Mouse (Mus musculus) neural tube, embryonic 12.5 days (tissue): ENCODE data around the gene Sult2b1. TPM values are rescaled to one million over a fixed set of nuclear protein-coding genes. Genes with fewer than 3 reads are reported as not detected.

Source experiments
- ATAC-seq: fragments of 200-750 bp; cut with Nextera tagmentation; 2 replicates; pipeline ENCODE4 v1.8.0; 2017; ENCODE audit warnings: low read depth, mild to moderate bottlenecking, moderate TSS enrichment, moderate library complexity; ENCODE audit not compliant: low FRiP score
- H3K27ac ChIP-seq: fragments of 300-500 bp; sonication (generic); 2 replicates; pipeline ENCODE4 v1.5.1; 2016
- H3K27me3 ChIP-seq: fragments of 300-500 bp; sonication (generic); replicated peaks from 2 replicates; pipeline ENCODE4 v1.6.1; 2016; ENCODE audit warnings: mild to moderate bottlenecking
- H3K36me3 ChIP-seq: fragments of 300-500 bp; sonication (generic); 2 replicates; pipeline ENCODE4 v1.6.1; 2016; ENCODE audit warnings: mild to moderate bottlenecking
- H3K4me1 ChIP-seq: fragments of 300-500 bp; sonication (generic); 2 replicates; pipeline ENCODE4 v1.6.1; 2016
- H3K4me2 ChIP-seq: fragments of 300-500 bp; sonication (generic); replicated peaks from 2 replicates; pipeline ENCODE4 v1.6.1; 2016; ENCODE audit warnings: mild to moderate bottlenecking
- H3K4me3 ChIP-seq: fragments of 300-500 bp; sonication (generic); 2 replicates; pipeline ENCODE4 v1.5.1; 2016
- H3K9ac ChIP-seq: fragments of 300-500 bp; sonication (generic); 2 replicates; pipeline ENCODE4 v1.6.1; 2016; ENCODE audit warnings: mild to moderate bottlenecking
- H3K9me3 ChIP-seq: fragments of 300-500 bp; sonication (generic); 2 replicates; pipeline ENCODE4 v1.6.1; 2016; ENCODE audit warnings: mild to moderate bottlenecking
- WGBS: fragments of 180-500 bp; shearing (Covaris S2); methylation state at CpG from one replicate; pipeline ENCODE4 v1.1.7; 2016; 5-methylcytosine and 5-hydroxymethylcytosine counted together
- polyA plus RNA-seq: library from polyadenylated mRNA; unstranded; fragments of >200 nt; fragmentation: Nextera tagmentation; extraction: Ambion mirVana; gene quantifications from 2 replicates; pipeline ENCODE4 v1.2.1, GENCODE M21; 2016

Sult2b1 gene
- polyA plus RNA-seq, 1 experiment from 2014 or later = 2.1 TPM

GRCm38 (mm10) chr7:45704730-45705442 lies 79.6 kb downstream of the Sult2b1 start, which contains the start of gene Dbp:
Dbp (plus strand) TSS chr7:45705088.
- Histone ChIP-seq H3K36me3 (0 out of 2 replicates have a peak, but pooled peaks cover under 1% of the 10 kb centered on the region), H3K9ac (peak within 1 kb of the TSS; percentile 56), H3K4me2 (peak within 1 kb of the TSS; percentile 91), H3K27ac (peak within 1 kb of the TSS; percentile 42), H3K4me1 (peaks cover 79% of the 10 kb centered on the region), H3K4me3 (peak within 1 kb of the TSS; percentile 48), H3K27me3 (peaks cover 8% of the 10 kb centered on the region), H3K9me3 (no peaks in the 10 kb centered on the region)
- under 1% methylated on average over 36 of the region's 36 CpGs for WGBS
- peak; percentile 75 for ATAC-seq

DNA sequence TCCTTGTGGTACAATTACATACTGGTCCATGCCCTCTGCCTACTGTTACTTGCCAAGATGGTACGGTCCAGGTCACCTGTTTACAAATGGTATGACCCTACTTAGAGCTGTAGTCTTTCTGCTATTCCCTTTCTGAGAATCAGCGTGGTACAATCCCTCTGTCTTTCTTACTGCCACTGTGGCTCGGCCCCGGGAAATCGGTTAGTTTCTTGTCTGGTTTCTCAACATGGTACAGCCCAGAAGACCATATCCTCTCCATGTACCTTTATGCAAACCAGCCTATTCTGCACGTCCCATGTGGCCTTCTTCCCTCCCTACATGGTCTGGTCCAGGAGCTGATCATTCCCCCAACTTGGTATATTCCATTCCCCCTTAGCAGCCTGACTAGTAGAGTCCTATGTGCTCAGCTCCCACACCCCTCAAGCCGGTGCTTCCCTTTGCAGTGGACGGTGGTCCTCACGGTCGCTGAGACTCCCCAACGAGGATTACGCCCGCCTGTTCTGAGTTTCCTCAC lies 80.4 kb downstream of the Sult2b1 start:
- Histone ChIP-seq H3K4me2 (peak overlapping the region; percentile 91), H3K27ac (peak overlapping the region; percentile 28), H3K9me3 (no peaks in the 10 kb centered on the region), H3K9ac (peak overlapping the region; percentile 35), H3K4me3 (peak overlapping the region; percentile 32), H3K4me1 (peaks cover 78% of the 10 kb centered on the region), H3K27me3 (peaks cover 16% of the 10 kb centered on the region), H3K36me3 (no peaks in the 10 kb centered on the region)
- WGBS = under 1% methylated on average over 13 of the region's 13 CpGs
- peak; percentile 52 for ATAC-seq

DNA sequence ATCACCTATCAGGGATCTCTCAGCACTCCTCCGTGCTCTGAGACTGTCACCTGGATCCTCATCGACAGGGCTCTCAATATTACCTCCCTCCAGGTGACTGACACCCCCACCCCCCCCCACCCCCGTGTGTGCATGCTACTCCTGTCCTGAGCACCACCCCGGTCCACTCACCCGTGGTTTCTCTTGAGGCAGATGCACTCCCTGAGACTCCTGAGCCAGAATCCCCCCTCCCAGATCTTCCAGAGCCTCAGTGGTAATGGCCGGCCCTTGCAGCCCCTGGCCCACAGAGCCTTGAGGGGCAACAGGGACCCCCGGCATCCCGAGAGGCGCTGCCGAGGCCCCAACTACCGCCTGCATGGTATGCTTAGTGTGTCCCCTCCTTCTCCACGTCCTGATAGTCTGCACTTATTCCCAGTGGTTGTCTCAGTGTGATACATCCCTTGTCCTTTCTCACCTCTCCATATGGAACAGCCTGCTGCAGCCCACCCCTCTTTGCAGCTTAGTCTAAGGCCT lies 80.9 kb downstream of the Sult2b1 start:
- Histone ChIP-seq H3K27ac (peak overlapping the region; percentile 28), H3K4me2 (peak overlapping the region; percentile 91), H3K9ac (peak overlapping the region; percentile 35; the same call in 1 of the 2 replicates), H3K4me1 (peaks cover 73% of the 10 kb centered on the region), H3K36me3 (no peaks in the 10 kb centered on the region), H3K27me3 (peaks cover 21% of the 10 kb centered on the region), H3K4me3 (peak overlapping the region; percentile 32), H3K9me3 (no peaks in the 10 kb centered on the region)
- WGBS = 43% methylated on average over 12 of the region's 12 CpGs
- ATAC-seq = 0 out of 2 replicates have a peak, but pooled peaks have one; percentile 0

GRCm38 (mm10) chr7:45702809-45703520 lies 81.5 kb downstream of the Sult2b1 start:
- Histone ChIP-seq H3K36me3 (no peaks in the 10 kb centered on the region), H3K27ac (0 out of 2 replicates have a peak overlapping the region, but pooled peaks have one; percentile 28), H3K9me3 (no peaks in the 10 kb centered on the region), H3K4me2 (peak overlapping the region; percentile 91), H3K9ac (peak overlapping the region; percentile 35; the same call in 1 of the 2 replicates), H3K4me1 (peaks cover 67% of the 10 kb centered on the region), H3K27me3 (peaks cover 26% of the 10 kb centered on the region), H3K4me3 (0 out of 2 replicates have a peak overlapping the region, but pooled peaks have one; percentile 32)
- no peak for ATAC-seq
- 89% methylated on average over 17 of the region's 17 CpGs for WGBS

GRCm38 (mm10) chr7:45702316-45702715 lies 82.2 kb downstream of the Sult2b1 start:
- ATAC-seq = no peak
- Histone ChIP-seq H3K27ac (no peak overlapping the region), H3K27me3 (peaks cover 26% of the 10 kb centered on the region), H3K9me3 (no peaks in the 10 kb centered on the region), H3K4me1 (peaks cover 60% of the 10 kb centered on the region), H3K4me2 (peak overlapping the region; percentile 91; the same call in 1 of the 2 replicates), H3K4me3 (no peak overlapping the region), H3K9ac (no peak overlapping the region), H3K36me3 (no peaks in the 10 kb centered on the region)
- WGBS = 94% methylated on average over 11 of the region's 11 CpGs

DNA sequence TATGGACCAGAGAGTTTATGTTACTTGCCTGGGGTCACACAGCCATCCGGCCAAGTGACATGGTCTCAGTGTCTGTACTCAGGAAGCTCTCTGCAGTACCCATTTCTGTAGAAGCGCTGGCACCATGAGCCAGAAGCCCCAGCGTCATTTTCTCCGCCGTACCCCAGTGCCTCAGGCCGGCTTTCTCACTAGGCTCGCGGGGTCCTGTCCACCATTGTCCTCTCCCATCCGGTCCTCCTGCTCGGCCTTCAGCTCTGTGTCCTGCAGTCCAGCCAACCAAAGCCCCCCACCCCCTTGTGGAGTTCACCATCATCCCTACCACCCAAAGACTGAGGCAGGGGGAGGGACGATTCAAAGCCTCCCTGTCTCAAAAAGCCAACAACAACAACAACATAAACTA lies 82.9 kb downstream of the Sult2b1 start:
- 84% methylated on average over 11 of the region's 11 CpGs for WGBS
- H3K4me3 ChIP-seq = no peak overlapping the region
- no peak overlapping the region for H3K27ac ChIP-seq
- no peaks in the 10 kb centered on the region for H3K36me3 ChIP-seq
- H3K9me3 ChIP-seq = no peaks in the 10 kb centered on the region
- peaks cover 26% of the 10 kb centered on the region for H3K27me3 ChIP-seq
- peaks cover 53% of the 10 kb centered on the region for H3K4me1 ChIP-seq
- no peak overlapping the region for H3K9ac ChIP-seq
- H3K4me2 ChIP-seq = peak overlapping the region; percentile 80
- no peak for ATAC-seq

GRCm38 (mm10) chr7:45701072-45701471 lies 83.4 kb downstream of the Sult2b1 start:
- Histone ChIP-seq H3K4me1 (peaks cover 48% of the 10 kb centered on the region), H3K27me3 (peaks cover 26% of the 10 kb centered on the region), H3K27ac (no peak overlapping the region; the same call in 1 of the 2 replicates), H3K9ac (peak overlapping the region; percentile 48), H3K4me2 (peak overlapping the region; percentile 80), H3K36me3 (no peaks in the 10 kb centered on the region), H3K4me3 (peak overlapping the region; percentile 47), H3K9me3 (no peaks in the 10 kb centered on the region)
- ATAC-seq = no peak
- WGBS = 23% methylated on average over 11 of the region's 11 CpGs

GRCm38 (mm10) chr7:45700301-45701015 lies 84.0 kb downstream of the Sult2b1 start:
- Histone ChIP-seq H3K36me3 (no peaks in the 10 kb centered on the region), H3K4me1 (peaks cover 41% of the 10 kb centered on the region), H3K27ac (peak overlapping the region; percentile 46; the same call in 1 of the 2 replicates), H3K9me3 (no peaks in the 10 kb centered on the region), H3K9ac (peak overlapping the region; percentile 67), H3K27me3 (peaks cover 26% of the 10 kb centered on the region), H3K4me2 (peak overlapping the region; percentile 80), H3K4me3 (peak overlapping the region; percentile 47)
- WGBS = under 1% methylated on average over 20 of the region's 20 CpGs
- peak; percentile 6 for ATAC-seq

DNA sequence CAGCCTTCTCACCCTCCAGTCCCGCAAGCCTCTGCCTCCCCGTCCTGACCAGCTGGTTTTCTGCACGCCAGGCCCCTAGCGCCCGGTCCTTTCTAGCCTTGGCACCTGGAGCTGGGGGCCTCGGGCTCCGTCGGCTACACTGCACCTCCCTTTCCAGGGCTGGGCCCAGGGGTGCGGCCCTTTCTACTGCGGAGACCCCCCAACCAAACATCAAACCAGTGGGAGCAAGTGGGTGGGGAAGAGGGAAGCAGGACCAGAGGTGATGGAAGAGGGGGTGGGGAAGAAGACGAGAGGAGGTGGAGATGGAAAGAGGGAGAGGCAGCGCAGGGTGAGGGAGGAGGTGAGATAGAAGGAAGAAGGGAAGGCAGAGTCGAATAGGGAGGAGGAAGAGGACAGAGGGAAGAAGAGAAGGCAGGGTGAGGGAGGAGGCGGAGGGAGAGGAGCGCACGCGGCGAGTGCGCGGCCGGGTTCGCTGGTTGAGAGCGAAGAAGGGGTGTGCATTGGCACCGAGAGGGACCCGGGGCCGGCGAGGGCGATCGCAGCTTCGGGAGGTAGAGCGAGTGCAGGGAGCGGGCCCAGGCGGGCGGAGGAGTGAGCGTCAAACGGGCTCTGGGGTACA lies 84.8 kb downstream of the Sult2b1 start, which contains the start of gene Car11:
Gene Car11 (plus strand): TSS at position 321 of the 619 bp plus-strand sequence.
- no peak for ATAC-seq
- peak within 1 kb of the TSS; percentile 47 for H3K4me3 ChIP-seq
- H3K9me3 ChIP-seq = no peaks in the 10 kb centered on the region
- WGBS = 1% methylated on average over 36 of the region's 36 CpGs
- no peaks in the 10 kb centered on the region for H3K36me3 ChIP-seq
- H3K9ac ChIP-seq = peak within 1 kb of the TSS; percentile 67
- peak within 1 kb of the TSS; percentile 46; the same call in 1 of the 2 replicates for H3K27ac ChIP-seq
- peak within 1 kb of the TSS; percentile 80 for H3K4me2 ChIP-seq
- H3K4me1 ChIP-seq = peaks cover 43% of the 10 kb centered on the region
- H3K27me3 ChIP-seq = peaks cover 26% of the 10 kb centered on the region

DNA sequence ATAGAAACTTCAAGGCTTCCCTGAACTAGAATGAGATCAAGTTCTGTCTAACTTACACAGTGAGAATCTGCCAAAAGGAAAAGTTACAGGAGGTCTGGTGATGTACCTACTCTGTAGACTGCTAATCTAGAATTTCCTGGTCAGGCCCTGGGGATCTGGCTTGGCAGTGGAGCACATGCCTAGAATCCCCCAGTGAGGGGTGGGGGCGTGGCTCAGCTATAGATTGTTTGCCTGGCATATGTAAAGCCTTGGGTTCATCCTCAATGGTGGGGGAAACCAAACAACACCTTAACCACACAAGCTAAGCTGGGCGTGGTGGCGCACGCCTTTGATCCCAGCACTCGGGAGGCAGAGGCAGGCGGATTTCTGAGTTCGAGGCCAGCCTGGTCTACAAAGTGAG lies 86.6 kb downstream of the Sult2b1 start:
- H3K4me1 ChIP-seq = peaks cover 30% of the 10 kb centered on the region
- peaks cover 26% of the 10 kb centered on the region for H3K27me3 ChIP-seq
- no peaks in the 10 kb centered on the region for H3K9me3 ChIP-seq
- H3K4me2 ChIP-seq = no peak overlapping the region
- no peak overlapping the region for H3K9ac ChIP-seq
- H3K27ac ChIP-seq = no peak overlapping the region
- no peaks in the 10 kb centered on the region for H3K36me3 ChIP-seq
- 80% methylated on average over 7 of the region's 7 CpGs for WGBS
- ATAC-seq = no peak
- no peak overlapping the region for H3K4me3 ChIP-seq

DNA sequence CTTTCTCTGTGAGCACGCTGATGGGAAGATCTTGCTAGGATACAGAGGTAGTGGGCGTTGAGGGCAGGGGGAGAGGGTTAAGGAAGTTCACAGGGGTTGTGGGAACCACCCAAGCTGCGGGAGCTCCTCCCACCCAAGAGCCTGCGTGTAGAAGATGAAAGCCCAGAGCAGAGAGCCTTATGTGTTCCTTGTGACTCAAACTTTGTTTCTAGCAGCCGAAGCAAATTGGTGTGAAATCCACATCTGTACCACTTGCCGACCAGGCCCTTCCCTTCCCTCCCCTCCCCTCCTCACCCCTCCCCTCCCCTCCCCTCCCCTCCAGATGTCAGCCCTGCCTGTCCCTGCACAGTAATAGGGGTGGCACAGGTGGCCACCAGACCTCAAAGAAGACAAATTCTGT lies 89.4 kb downstream of the Sult2b1 start:
- Histone ChIP-seq H3K27me3 (peaks cover 19% of the 10 kb centered on the region), H3K4me1 (peaks cover 15% of the 10 kb centered on the region), H3K9me3 (no peaks in the 10 kb centered on the region), H3K9ac (no peak overlapping the region), H3K36me3 (no peaks in the 10 kb centered on the region), H3K4me2 (no peak overlapping the region), H3K4me3 (no peak overlapping the region), H3K27ac (no peak overlapping the region)
- WGBS = 4% methylated on average over 6 of the region's 6 CpGs
- peak; percentile 45; the same call in 1 of the 2 replicates for ATAC-seq
